Mouse (Mus musculus) kidney, postnatal 0 days (tissue): ENCODE results near the gene Gclm. TPM values are rescaled to one million over a fixed set of nuclear protein-coding genes. Genes with fewer than 3 reads are reported as not detected.
A peak's percentile ranks its signal among the peaks of the same experiment; 100 is the strongest.
"Not testable (repeated sequence)": the region's sequence is repeated elsewhere in the genome, so short reads cannot be mapped to it uniquely, and the experiment has no call there.

Experiments used
- ATAC-seq: fragments of 200-750 bp; cut with Nextera tagmentation; replicated peaks from 2 replicates; pipeline ENCODE4 v1.8.0; 2017; ENCODE audit warnings: low read depth, moderate number of reproducible peaks, moderate TSS enrichment, moderate library complexity; ENCODE audit not compliant: low FRiP score
- DNase-seq: peaks from one replicate; pipeline ENCODE4 v3.0.0-alpha.2; 2016; ENCODE audit warnings: low spot score
- H3K27ac ChIP-seq: fragments of 300-500 bp; sonication (generic); 2 replicates; pipeline ENCODE4 v1.5.1; 2014; ENCODE audit warnings: mild to moderate bottlenecking
- H3K27me3 ChIP-seq: fragments of 300-500 bp; sonication (generic); 2 replicates; pipeline ENCODE4 v1.6.1; 2014; ENCODE audit warnings: low read length, mixed read lengths; ENCODE audit not compliant: insufficient read depth
- H3K36me3 ChIP-seq: fragments of 300-500 bp; sonication (generic); 2 replicates; pipeline ENCODE4 v1.6.1; 2014; ENCODE audit warnings: low read length, mixed read lengths; ENCODE audit not compliant: insufficient read depth
- H3K4me1 ChIP-seq: fragments of 300-500 bp; sonication (generic); replicated peaks from 2 replicates; pipeline ENCODE4 v1.6.1; 2014; ENCODE audit warnings: antibody characterized with exemption, low read length, mixed read lengths; ENCODE audit not compliant: insufficient read depth
- H3K4me2 ChIP-seq: fragments of 300-500 bp; sonication (generic); 2 replicates; pipeline ENCODE4 v1.6.1; 2014; ENCODE audit warnings: mild to moderate bottlenecking, low read length, moderate library complexity, mixed read lengths
- H3K4me3 ChIP-seq: fragments of 300-500 bp; sonication (generic); replicated peaks from 2 replicates; pipeline ENCODE4 v1.5.1; 2014; ENCODE audit warnings: low read depth, low read length
- H3K9ac ChIP-seq: fragments of 300-500 bp; sonication (generic); 2 replicates; pipeline ENCODE4 v1.6.1; 2014; ENCODE audit warnings: low read depth, low read length
- H3K9me3 ChIP-seq: fragments of 300-500 bp; sonication (generic); replicated peaks from 2 replicates; pipeline ENCODE4 v1.6.1; 2016; ENCODE audit warnings: low read length, inconsistent platforms, mixed read lengths
- CTCF ChIP-seq: IDR thresholded peaks from 2 replicates; pipeline ENCODE4 v1.5.1; 2016; ENCODE audit warnings: antibody characterized with exemption, low read depth, mild to moderate bottlenecking, moderate library complexity
- WGBS: fragments of 180-500 bp; shearing (Covaris S2); extraction: QIAGEN DNeasy Blood & Tissue Kit; methylation state at CpG from one replicate; pipeline ENCODE4 v1.1.7; 2014; 5-methylcytosine and 5-hydroxymethylcytosine counted together
- polyA plus RNA-seq: library from polyadenylated mRNA; unstranded; fragments of >200 nt; fragmentation: Nextera tagmentation; extraction: Ambion mirVana; gene quantifications from 2 replicates; pipeline ENCODE4 v1.2.1, GENCODE M21; 2015

Gene Gclm
- polyA plus RNA-seq, 1 experiment from 2014 or later, result 242 TPM

DNA sequence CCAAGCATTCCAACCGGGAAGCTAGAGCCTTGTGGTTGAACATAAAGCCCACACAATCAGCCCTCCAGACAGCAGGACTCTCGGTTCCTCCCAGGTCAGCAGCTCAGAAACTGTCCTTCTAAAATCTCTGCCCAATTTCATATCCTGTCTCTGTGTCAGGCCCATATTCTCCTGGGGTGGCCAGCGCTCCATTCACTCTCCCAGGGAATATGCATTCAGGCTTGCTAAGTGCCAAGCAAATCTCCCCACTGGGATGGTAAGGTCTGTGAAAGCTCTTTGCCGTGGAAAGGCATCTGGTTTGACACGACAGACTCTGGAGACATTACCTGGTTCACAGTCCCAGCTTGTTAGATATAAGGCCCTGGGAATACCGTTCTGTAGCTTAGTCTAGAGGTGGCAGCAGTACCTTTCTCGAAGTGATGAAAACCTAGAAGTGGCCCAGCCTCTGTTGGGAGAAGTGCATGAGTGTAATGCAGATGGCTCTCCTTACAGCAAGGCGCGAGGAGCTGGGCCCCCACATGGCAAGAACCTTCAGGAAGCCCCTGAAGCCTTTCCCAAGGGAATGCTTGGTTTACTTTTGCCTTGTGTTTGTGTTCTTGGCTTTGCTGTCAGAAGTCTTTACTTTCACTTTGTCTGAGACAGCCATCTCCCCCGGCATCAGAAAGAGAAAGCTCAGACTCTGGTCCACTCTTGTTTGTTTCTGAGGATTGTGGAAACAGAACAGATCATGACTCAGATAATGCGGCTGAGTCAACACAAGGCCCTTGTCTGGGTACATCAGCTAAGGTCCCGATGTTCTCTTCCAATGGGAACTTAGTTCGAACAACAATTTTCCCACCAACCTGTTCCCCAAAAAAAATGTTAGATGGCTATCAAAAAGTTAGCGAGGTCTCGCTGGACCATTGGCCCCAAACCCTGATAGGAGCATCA is 36.8 kb upstream of the Gclm start:
- H3K4me3 ChIP-seq, result no peak overlapping the region
- no peak overlapping the region for H3K9ac ChIP-seq
- H3K36me3 ChIP-seq, result no peaks in the 10 kb centered on the region
- H3K4me1 ChIP-seq, result 0 out of 2 replicates have a peak, but pooled peaks cover 4% of the 10 kb centered on the region
- peak overlapping the region; percentile 14; the same call in 1 of the 2 replicates for H3K4me2 ChIP-seq
- ATAC-seq (no peak), DNase-seq (no peak)
- peak overlapping the region; percentile 48 for H3K27ac ChIP-seq
- H3K27me3 ChIP-seq, result no peaks in the 10 kb centered on the region
- H3K9me3 ChIP-seq, result no peaks in the 10 kb centered on the region
- peak; percentile 13; the same call in 1 of the 2 replicates for TF ChIP-seq CTCF
- WGBS, result 76% methylated on average over 15 of the region's 15 CpGs

DNA sequence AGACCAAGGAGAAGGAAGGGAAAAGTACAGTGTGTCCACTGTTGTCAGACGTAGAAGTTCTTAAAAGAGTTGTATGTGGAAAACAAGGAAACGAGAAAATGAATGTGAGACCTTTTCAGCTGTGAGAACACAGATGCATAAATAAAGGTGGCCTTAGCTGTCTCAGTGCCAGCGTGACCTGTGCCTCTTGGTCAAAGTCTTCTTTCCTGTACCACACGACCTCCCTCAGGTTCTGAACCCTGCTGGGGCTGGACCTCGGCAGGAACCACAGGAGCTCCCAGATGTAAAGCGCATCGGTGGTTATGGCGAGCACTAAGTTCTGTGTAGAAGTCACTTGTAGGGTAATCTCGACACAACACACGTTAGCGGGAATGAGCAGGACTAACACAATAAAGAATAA is 35.8 kb upstream of the Gclm start:
- Histone ChIP-seq H3K27ac (peak overlapping the region; percentile 48), H3K4me1 (0 out of 2 replicates have a peak, but pooled peaks cover 4% of the 10 kb centered on the region), H3K36me3 (no peaks in the 10 kb centered on the region), H3K9ac (no peak overlapping the region), H3K4me2 (no peak overlapping the region), H3K4me3 (no peak overlapping the region), H3K27me3 (no peaks in the 10 kb centered on the region), H3K9me3 (no peaks in the 10 kb centered on the region)
- 68% methylated on average over 11 of the region's 11 CpGs for WGBS
- ATAC-seq (no peak; the same call in 1 of the 2 replicates), DNase-seq (no peak)
- no peak for TF ChIP-seq CTCF

DNA sequence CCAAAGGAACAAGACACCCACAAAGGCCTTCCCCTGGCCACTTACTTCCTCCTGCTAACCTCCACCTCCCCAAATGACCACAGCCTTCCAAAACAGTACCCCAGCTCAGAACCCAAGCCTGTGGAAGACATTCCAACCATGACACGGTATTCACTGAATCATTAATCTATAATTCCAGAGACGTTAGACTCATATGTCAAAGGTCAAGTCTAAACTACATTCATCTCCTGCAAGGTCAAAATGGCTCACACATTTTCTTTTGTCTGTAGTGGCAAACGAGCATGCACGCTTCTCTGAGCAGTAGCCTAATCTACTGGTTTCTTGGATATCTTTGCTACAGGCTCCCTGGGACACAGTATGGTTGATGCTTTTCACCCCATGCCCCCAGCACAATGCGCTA is 34.9 kb upstream of the Gclm start:
- H3K4me3 ChIP-seq, result no peak overlapping the region
- no peak for ATAC-seq
- no peaks in the 10 kb centered on the region for H3K27me3 ChIP-seq
- no peak overlapping the region for H3K4me2 ChIP-seq
- peak; percentile 54 for DNase-seq
- H3K9ac ChIP-seq, result no peak overlapping the region
- no peak for TF ChIP-seq CTCF
- WGBS, result 41% methylated on average over 5 of the region's 5 CpGs
- H3K27ac ChIP-seq, result peak overlapping the region; percentile 48
- no peaks in the 10 kb centered on the region for H3K9me3 ChIP-seq
- H3K4me1 ChIP-seq, result 0 out of 2 replicates have a peak, but pooled peaks cover 4% of the 10 kb centered on the region
- H3K36me3 ChIP-seq, result no peaks in the 10 kb centered on the region

DNA sequence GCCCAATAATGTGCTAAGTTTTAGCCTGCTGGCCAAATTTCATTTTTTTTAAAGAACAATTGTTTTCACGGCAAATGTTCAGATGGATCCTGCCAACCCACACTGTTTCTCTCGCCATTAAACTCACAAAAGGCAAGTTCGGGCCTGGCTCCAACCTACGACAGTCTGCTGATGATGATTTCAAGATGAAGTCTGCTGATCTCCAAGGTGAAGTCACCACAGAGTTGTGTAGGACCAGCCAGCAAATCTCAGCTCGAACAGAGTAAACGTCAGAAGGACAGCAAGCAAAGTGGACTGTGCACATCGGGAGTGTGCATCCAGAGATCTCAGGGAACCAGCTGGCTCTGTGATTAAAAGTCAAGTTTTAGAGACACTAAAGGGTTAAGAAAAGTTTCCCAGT is 34.5 kb upstream of the Gclm start:
- Histone ChIP-seq H3K36me3 (no peaks in the 10 kb centered on the region), H3K4me3 (no peak overlapping the region), H3K27ac (peak overlapping the region; percentile 48; the same call in 1 of the 2 replicates), H3K9me3 (no peaks in the 10 kb centered on the region), H3K27me3 (no peaks in the 10 kb centered on the region), H3K4me2 (no peak overlapping the region), H3K4me1 (0 out of 2 replicates have a peak, but pooled peaks cover 2% of the 10 kb centered on the region), H3K9ac (no peak overlapping the region)
- WGBS, result 71% methylated on average over 7 of the region's 7 CpGs
- ATAC-seq (no peak), DNase-seq (no peak)
- TF ChIP-seq CTCF, result no peak

DNA sequence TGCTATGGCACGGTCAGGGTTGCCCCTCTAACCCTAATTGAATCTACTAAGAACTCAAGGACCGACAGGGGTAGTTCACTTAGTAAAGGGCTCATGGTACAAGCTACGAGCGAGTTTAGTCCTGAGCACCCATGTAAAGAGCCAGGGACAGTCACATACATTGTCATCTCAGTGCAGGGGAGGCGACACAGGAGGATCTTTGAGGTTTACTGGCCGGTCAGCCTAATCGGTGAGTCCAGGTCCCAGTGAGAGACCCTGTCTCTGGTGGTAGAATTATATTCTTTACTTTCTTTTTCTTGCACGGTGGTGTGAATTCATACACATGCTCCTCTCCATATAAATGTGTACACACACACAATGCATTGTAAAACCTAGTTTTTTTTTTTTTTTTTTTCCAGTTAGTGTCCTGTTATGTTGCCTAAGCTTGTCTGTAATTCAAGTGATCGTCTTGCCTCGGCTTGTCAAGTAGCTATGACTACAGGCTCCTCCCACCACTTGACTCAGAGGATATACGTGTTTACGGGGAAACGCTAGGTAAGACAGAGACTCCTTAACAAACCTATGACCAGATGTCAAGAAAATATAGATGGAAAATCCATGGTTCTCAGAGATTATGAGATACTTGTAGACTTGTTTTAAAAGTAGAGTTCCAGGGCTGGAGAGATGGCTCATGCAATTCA is 33.8 kb upstream of the Gclm start:
- 61% methylated on average over 13 of the region's 13 CpGs for WGBS
- H3K4me1 ChIP-seq, result no peaks in the 10 kb centered on the region
- H3K36me3 ChIP-seq, result no peaks in the 10 kb centered on the region
- H3K4me2 ChIP-seq, result no peak overlapping the region
- H3K9me3 ChIP-seq, result no peaks in the 10 kb centered on the region
- no peak for TF ChIP-seq CTCF
- H3K4me3 ChIP-seq, result no peak overlapping the region
- no peak overlapping the region for H3K9ac ChIP-seq
- H3K27ac ChIP-seq, result no peak overlapping the region
- H3K27me3 ChIP-seq, result no peaks in the 10 kb centered on the region
- DNase-seq (no peak), ATAC-seq (no peak)

DNA sequence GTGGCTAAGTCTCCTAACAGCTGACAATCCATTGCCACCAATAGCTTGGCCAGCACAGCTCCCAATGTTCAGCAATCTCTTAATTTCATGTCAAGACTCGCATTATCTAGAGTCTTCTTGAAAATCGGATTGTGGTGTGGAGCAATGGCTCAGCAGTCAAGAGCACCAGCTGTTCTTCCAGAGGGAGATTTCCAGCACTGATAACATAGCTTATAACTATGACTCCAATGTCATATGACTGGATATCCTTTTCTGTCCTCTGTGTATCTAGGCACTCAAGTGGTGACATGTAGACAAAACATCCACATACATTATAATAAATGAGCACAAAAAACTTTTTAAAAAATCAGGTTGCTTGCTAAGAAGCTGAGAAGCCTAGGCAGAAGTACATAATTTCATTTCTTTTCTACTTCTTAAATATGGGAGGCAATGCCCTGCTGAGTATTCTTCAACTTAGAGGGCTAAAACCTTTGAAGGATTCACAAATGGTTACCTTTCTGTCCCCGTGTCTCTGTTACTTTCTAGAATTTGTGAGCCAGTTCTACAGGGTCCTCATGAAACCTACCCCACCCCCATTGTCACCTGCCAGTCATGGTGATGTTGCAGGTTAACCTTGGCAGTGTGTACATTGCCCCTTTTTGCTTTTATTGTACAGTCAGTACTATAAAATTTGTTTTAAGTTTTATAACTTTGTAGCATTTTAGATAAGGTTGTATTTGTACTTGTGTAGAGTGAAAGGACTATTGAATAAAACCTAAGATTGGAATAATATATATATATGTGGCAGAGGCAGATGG is 23.9 kb upstream of the Gclm start:
- no peak for ATAC-seq
- WGBS, result 82% methylated on average over 3 of the region's 3 CpGs
- DNase-seq, result no peak

DNA sequence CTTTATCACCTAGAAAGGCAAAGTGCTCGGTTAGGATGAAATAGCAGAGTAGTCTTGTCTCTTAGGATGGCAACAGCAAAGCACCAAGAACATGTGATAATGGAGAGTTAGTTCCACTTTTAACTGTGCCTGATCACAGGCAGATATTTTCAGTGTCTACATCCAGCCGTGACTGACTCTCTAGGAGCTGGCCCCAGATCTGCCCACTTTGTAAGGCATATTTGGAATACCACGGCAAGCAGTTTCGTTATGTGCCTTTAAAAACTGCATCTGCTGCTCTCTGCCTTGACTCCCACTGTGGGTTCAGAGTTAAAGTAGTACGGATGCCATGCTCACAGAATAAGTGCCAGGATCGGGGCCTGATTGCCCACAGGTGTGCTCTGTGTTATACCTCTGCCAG is 18.4 kb upstream of the Gclm start:
- 62% methylated on average over 6 of the region's 6 CpGs for WGBS
- H3K27ac ChIP-seq, result not testable (repeated sequence)

More for the DNA sequence above, 23.9 kb upstream of the Gclm start:
- H3K4me3 ChIP-seq, result no peak overlapping the region
- TF ChIP-seq CTCF, result no peak
- no peaks in the 10 kb centered on the region for H3K36me3 ChIP-seq
- H3K9ac ChIP-seq, result no peak overlapping the region
- no peak overlapping the region for H3K4me2 ChIP-seq
- H3K9me3 ChIP-seq, result no peaks in the 10 kb centered on the region
- no peak overlapping the region for H3K27ac ChIP-seq
- H3K27me3 ChIP-seq, result no peaks in the 10 kb centered on the region
- no peaks in the 10 kb centered on the region for H3K4me1 ChIP-seq

More for the DNA sequence above, 18.4 kb upstream of the Gclm start:
- H3K36me3 ChIP-seq, H3K27me3 ChIP-seq, H3K9me3 ChIP-seq, H3K9ac ChIP-seq, H3K4me2 ChIP-seq, DNase-seq, ATAC-seq, H3K4me3 ChIP-seq, H3K4me1 ChIP-seq: not testable (repeated sequence)
